Mouse (Mus musculus) forebrain, embryonic 10.5 days (tissue): Measurements from ENCODE around the gene Ninj1. TPM values are rescaled to one million over a fixed set of nuclear protein-coding genes. Genes with fewer than 3 reads are reported as not detected.
A peak's percentile ranks its signal among the peaks of the same experiment; 100 is the strongest.

Source experiments
- DNase-seq: peaks from one replicate; pipeline ENCODE4 v3.0.0-alpha.2; 2017; ENCODE audit warnings: low spot score; ENCODE audit errors: extremely low spot score
- H3K27ac ChIP-seq: fragments of 300-500 bp; sonication (generic); 2 replicates; pipeline ENCODE4 v1.5.1; 2016; ENCODE audit warnings: mild to moderate bottlenecking
- H3K27me3 ChIP-seq: fragments of 300-500 bp; sonication (generic); 2 replicates; pipeline ENCODE4 v1.6.1; 2016; ENCODE audit warnings: mild to moderate bottlenecking; ENCODE audit not compliant: poor library complexity, severe bottlenecking
- H3K36me3 ChIP-seq: fragments of 300-500 bp; sonication (generic); replicated peaks from 2 replicates; pipeline ENCODE4 v1.6.1; 2016; ENCODE audit warnings: mild to moderate bottlenecking, moderate library complexity
- H3K4me1 ChIP-seq: fragments of 300-500 bp; sonication (generic); 2 replicates; pipeline ENCODE4 v1.6.1; 2016
- H3K4me3 ChIP-seq: fragments of 300-500 bp; sonication (generic); 2 replicates; pipeline ENCODE4 v1.5.1; 2016; ENCODE audit warnings: mild to moderate bottlenecking, moderate library complexity
- H3K9me3 ChIP-seq: fragments of 300-500 bp; sonication (generic); 2 replicates; pipeline ENCODE4 v1.6.1; 2016; ENCODE audit warnings: mild to moderate bottlenecking, moderate library complexity
- WGBS: fragments of 180-500 bp; shearing (Covaris S2); methylation state at CpG from one replicate; pipeline ENCODE4 v1.1.7; 2016; 5-methylcytosine and 5-hydroxymethylcytosine counted together
- polyA plus RNA-seq: library from polyadenylated mRNA; unstranded; fragments of >200 nt; fragmentation: Nextera tagmentation; extraction: Ambion mirVana; gene quantifications from 2 replicates; pipeline ENCODE4 v1.2.1, GENCODE M21; 2016

Gene Ninj1
- polyA plus RNA-seq = 22.7 and 24.1 TPM in 2 replicates

GRCm38 (mm10) chr13:49187288-49188218, at the start of gene Ninj1:
TSS of gene Ninj1 (plus strand) at chr13:49187485.
- H3K27ac ChIP-seq = peak within 1 kb of the TSS; percentile 84
- DNase-seq = peak; percentile 72
- H3K4me3 ChIP-seq = peak within 1 kb of the TSS; percentile 89
- under 1% methylated on average over 83 of the region's 87 CpGs for WGBS
- H3K9me3 ChIP-seq = no peaks in the 10 kb centered on the region
- H3K27me3 ChIP-seq = peaks cover 37% of the 10 kb centered on the region
- no peaks in the 10 kb centered on the region for H3K36me3 ChIP-seq
- H3K4me1 ChIP-seq = peaks cover 61% of the 10 kb centered on the region

DNA sequence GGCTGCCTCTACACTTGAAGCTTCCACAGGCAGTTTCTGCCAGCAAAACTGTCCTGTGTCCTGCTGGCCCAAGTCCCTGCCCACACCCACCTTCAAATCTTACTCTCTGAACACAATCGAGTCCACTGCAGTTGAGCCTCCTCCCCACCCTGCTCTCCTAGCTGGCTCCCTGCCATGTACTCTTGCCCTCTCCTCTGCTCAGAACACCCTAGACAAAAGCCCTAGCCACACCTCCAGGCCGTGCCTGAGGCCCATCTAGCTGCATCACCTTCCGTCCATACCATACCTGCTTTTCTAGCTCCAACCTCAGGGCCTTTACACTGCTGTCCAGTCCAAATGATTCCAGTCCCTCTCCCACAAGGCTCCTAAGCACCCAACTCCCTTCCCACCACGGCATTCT, 46.7 kb upstream of the Ninj1 start:
- Histone ChIP-seq H3K4me1 (peaks cover 29% of the 10 kb centered on the region), H3K9me3 (no peaks in the 10 kb centered on the region), H3K36me3 (peaks cover 38% of the 10 kb centered on the region), H3K27me3 (peaks cover 21% of the 10 kb centered on the region), H3K4me3 (no peak overlapping the region), H3K27ac (no peak overlapping the region)
- DNase-seq = no peak
- WGBS = 75% methylated on average over 4 of the region's 4 CpGs

DNA sequence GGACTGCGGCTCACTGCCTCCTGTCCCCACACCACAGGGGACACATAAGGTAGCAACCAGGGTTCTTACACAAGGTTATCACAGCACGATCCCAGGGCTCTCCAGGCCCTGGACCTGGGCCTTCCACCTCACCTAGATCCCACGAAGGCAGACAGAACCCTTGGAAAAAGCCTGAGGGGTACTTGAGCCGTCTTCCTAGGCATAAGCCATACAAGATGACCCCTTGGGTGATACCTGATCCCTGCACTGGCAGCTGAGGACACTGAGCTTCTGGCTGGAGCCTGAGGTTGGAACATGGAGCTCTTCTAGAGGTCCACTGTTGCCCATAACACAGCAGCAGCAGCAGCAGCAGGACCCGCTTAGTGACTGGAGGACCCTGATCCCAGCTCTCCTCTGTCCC, 44.9 kb upstream of the Ninj1 start:
- Histone ChIP-seq H3K4me1 (peaks cover 47% of the 10 kb centered on the region), H3K9me3 (no peaks in the 10 kb centered on the region), H3K27me3 (peaks cover 40% of the 10 kb centered on the region), H3K36me3 (peaks cover 33% of the 10 kb centered on the region), H3K27ac (no peak overlapping the region), H3K4me3 (no peak overlapping the region)
- 88% methylated on average over 5 of the region's 5 CpGs for WGBS
- DNase-seq = no peak

DNA sequence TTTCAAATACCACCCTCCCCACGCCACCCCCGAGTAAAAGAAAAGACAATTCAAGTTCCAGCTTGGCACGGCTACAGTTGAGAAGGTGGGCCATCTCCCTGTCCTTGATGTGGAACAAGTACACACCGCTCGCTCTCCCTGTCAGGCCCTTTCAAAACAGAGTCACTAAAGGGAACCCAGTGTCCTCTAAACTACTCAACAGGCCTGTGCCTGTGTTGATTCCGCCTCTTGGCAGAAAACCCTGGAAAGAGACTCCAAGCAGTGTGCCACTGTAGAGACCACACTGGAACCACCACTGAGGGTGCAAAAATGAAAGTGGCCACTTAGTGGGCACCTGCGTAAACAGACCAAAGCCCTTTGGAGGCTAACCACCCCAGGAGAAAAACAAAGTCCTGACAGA, 44.0 kb upstream of the Ninj1 start:
- DNase-seq = no peak
- WGBS = 92% methylated on average over 7 of the region's 7 CpGs
- Histone ChIP-seq H3K4me3 (no peak overlapping the region), H3K27me3 (peaks cover 49% of the 10 kb centered on the region), H3K4me1 (peaks cover 56% of the 10 kb centered on the region), H3K9me3 (no peaks in the 10 kb centered on the region), H3K27ac (no peak overlapping the region), H3K36me3 (peaks cover 31% of the 10 kb centered on the region)

- DNase-seq = no peak
- Histone ChIP-seq H3K27ac (no peak overlapping the region), H3K9me3 (no peaks in the 10 kb centered on the region), H3K27me3 (peaks cover 60% of the 10 kb centered on the region), H3K4me3 (no peak overlapping the region), H3K36me3 (peaks cover 23% of the 10 kb centered on the region), H3K4me1 (peaks cover 61% of the 10 kb centered on the region)
- 59% methylated on average over 6 of the region's 6 CpGs for WGBS
These were observed 42.8 kb upstream of the Ninj1 start for GRCm38 (mm10) chr13:49144451-49144850.

- peaks cover 70% of the 10 kb centered on the region for H3K27me3 ChIP-seq
- 54% methylated on average over 7 of the region's 7 CpGs for WGBS
- no peak for DNase-seq
These were observed 41.9 kb upstream of the Ninj1 start for GRCm38 (mm10) chr13:49145396-49145795.

GRCm38 (mm10) chr13:49146040-49146697, 41.1 kb upstream of the Ninj1 start:
- H3K4me1 ChIP-seq = peaks cover 52% of the 10 kb centered on the region
- no peaks in the 10 kb centered on the region for H3K9me3 ChIP-seq
- peak overlapping the region; percentile 88 for H3K4me3 ChIP-seq
- H3K27me3 ChIP-seq = peaks cover 77% of the 10 kb centered on the region
- peak overlapping the region; percentile 85 for H3K27ac ChIP-seq
- DNase-seq = no peak
- WGBS = 25% methylated on average over 17 of the region's 17 CpGs
- peaks cover 10% of the 10 kb centered on the region; the same call in 1 of the 2 replicates for H3K36me3 ChIP-seq

More at GRCm38 (mm10) chr13:49145396-49145795, 41.9 kb upstream of the Ninj1 start:
- H3K36me3 ChIP-seq = peaks cover 17% of the 10 kb centered on the region; the same call in 1 of the 2 replicates
- peaks cover 59% of the 10 kb centered on the region for H3K4me1 ChIP-seq
- H3K4me3 ChIP-seq = peak overlapping the region; percentile 29
- H3K9me3 ChIP-seq = no peaks in the 10 kb centered on the region
- no peak overlapping the region for H3K27ac ChIP-seq

- Histone ChIP-seq H3K36me3 (peaks cover 7% of the 10 kb centered on the region; the same call in 1 of the 2 replicates), H3K4me3 (peak overlapping the region; percentile 88), H3K9me3 (no peaks in the 10 kb centered on the region), H3K27ac (peak overlapping the region; percentile 85), H3K27me3 (peaks cover 79% of the 10 kb centered on the region), H3K4me1 (peaks cover 52% of the 10 kb centered on the region)
- WGBS = under 1% methylated on average over 44 of the region's 44 CpGs
- DNase-seq = peak; percentile 25
These were observed 40.6 kb upstream of the Ninj1 start for GRCm38 (mm10) chr13:49146698-49147006.

DNA sequence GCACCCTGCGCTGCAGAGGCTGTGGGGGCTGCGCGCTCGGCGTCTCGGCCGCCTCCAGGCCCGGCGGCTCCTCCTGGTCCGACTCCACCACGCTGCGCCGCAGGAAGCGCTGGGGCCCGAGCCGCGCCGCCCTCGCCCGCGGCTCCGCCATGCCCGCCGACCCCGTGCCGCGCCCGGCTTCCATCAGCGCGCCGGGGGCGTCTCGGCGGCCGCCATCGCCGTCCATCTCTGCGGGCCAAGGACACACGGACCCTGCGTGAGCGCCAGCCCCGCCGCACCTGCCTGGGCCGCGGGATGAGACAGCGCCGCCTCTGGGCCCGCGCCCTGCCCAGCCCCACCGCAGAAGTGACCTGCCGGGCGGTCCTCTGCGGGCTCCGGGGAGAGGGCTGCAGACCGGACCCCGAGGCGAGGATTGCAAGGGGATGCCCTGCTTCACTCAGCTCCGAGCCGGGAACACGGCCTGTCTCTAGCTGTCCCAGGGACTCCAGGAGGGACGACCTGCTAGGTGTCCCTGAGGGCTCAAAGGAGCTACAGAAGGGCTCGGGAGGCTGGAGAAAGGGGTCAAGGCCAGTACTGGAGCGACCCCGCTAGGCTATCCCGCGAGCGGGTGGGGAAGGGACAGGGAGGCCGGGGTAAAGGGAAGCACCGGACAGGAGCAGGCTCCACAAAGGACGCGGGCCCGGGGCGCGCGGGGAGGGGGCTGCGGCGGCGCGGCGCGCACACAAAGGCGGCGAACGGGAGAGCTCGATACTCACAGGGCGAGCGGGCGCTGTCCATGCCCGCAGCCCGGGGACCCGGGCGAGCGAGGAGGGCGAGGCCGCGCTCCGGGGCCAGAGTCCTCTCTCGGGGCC, 40.1 kb upstream of the Ninj1 start:
- peak; percentile 74 for DNase-seq
- under 1% methylated on average over 95 of the region's 98 CpGs for WGBS
- H3K27ac ChIP-seq = peak overlapping the region; percentile 85
- H3K9me3 ChIP-seq = no peaks in the 10 kb centered on the region
- peaks cover 52% of the 10 kb centered on the region for H3K4me1 ChIP-seq
- peaks cover 7% of the 10 kb centered on the region; the same call in 1 of the 2 replicates for H3K36me3 ChIP-seq
- peaks cover 79% of the 10 kb centered on the region for H3K27me3 ChIP-seq
- H3K4me3 ChIP-seq = peak overlapping the region; percentile 88

- under 1% methylated on average over 37 of the region's 43 CpGs for WGBS
- Histone ChIP-seq H3K27me3 (peaks cover 79% of the 10 kb centered on the region), H3K36me3 (peaks cover 4% of the 10 kb centered on the region; the same call in 1 of the 2 replicates), H3K4me1 (peaks cover 49% of the 10 kb centered on the region), H3K27ac (peak within 1 kb of the TSS; percentile 85), H3K9me3 (no peaks in the 10 kb centered on the region), H3K4me3 (peak within 1 kb of the TSS; percentile 88)
- peak; percentile 62 for DNase-seq
These were observed 39.4 kb upstream of the Ninj1 start, which contains the start of gene Wnk2 for GRCm38 (mm10) chr13:49147858-49148226. TSS of gene Wnk2 (minus strand) at chr13:49148014.

GRCm38 (mm10) chr13:49148687-49149086, 38.6 kb upstream of the Ninj1 start:
- H3K27ac ChIP-seq = no peak overlapping the region
- DNase-seq = no peak
- 0 out of 2 replicates have a peak, but pooled peaks cover 4% of the 10 kb centered on the region for H3K36me3 ChIP-seq
- peaks cover 76% of the 10 kb centered on the region for H3K27me3 ChIP-seq
- H3K4me3 ChIP-seq = no peak overlapping the region
- H3K4me1 ChIP-seq = peaks cover 49% of the 10 kb centered on the region
- H3K9me3 ChIP-seq = no peaks in the 10 kb centered on the region
- 89% methylated on average over 4 of the region's 4 CpGs for WGBS

DNA sequence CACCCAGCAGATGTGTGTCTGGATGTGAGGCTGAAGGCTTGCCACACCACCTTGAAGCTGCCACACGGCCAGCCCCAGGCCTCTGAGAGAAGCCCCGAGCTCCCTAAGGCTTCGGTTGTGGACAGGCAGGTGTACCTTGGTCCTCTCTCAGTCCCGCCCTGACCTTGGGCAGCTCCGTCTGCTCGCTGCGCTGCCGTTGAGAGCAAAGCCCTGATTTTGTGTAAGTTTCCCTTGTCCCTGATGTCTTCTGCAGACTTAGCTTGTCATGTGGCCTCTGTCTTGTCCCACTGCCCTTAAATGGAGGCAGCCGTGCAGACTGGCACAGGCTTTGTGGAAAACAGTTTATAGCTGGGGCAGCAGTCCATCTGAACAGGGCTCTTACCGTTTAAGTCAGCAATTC, 33.3 kb upstream of the Ninj1 start:
- Histone ChIP-seq H3K27ac (no peak overlapping the region), H3K4me1 (no peaks in the 10 kb centered on the region), H3K4me3 (no peak overlapping the region), H3K9me3 (peaks cover 8% of the 10 kb centered on the region; the same call in 1 of the 2 replicates), H3K27me3 (peaks cover 23% of the 10 kb centered on the region), H3K36me3 (no peaks in the 10 kb centered on the region)
- DNase-seq = no peak
- 85% methylated on average over 10 of the region's 10 CpGs for WGBS
